Mouse (Mus musculus) embryonic facial prominence, embryonic 12.5 days (tissue): ENCODE results near the gene Tipin. TPM values are rescaled to one million over a fixed set of nuclear protein-coding genes. Genes with fewer than 3 reads are reported as not detected.
"Not testable (repeated sequence)": the region's sequence is repeated elsewhere in the genome, so short reads cannot be mapped to it uniquely, and the experiment has no call there.

Experiments
- ATAC-seq: fragments of 200-750 bp; cut with Nextera tagmentation; 2 replicates; pipeline ENCODE4 v1.8.0; 2017; ENCODE audit not compliant: insufficient number of reproducible peaks, insufficient read depth, low FRiP score, low TSS enrichment
- H3K27ac ChIP-seq: fragments of 300-500 bp; sonication (generic); 2 replicates; pipeline ENCODE4 v1.5.1; 2016; ENCODE audit warnings: mild to moderate bottlenecking
- H3K27me3 ChIP-seq: fragments of 300-500 bp; sonication (generic); 2 replicates; pipeline ENCODE4 v1.6.1; 2016; ENCODE audit warnings: mild to moderate bottlenecking, moderate library complexity
- H3K36me3 ChIP-seq: fragments of 300-500 bp; sonication (generic); 2 replicates; pipeline ENCODE4 v1.6.1; 2016; ENCODE audit warnings: mild to moderate bottlenecking
- H3K4me1 ChIP-seq: fragments of 300-500 bp; sonication (generic); 2 replicates; pipeline ENCODE4 v1.6.1; 2016
- H3K4me2 ChIP-seq: fragments of 300-500 bp; sonication (generic); replicated peaks from 2 replicates; pipeline ENCODE4 v1.6.1; 2016; ENCODE audit warnings: mild to moderate bottlenecking, moderate library complexity
- H3K4me3 ChIP-seq: fragments of 300-500 bp; sonication (generic); 2 replicates; pipeline ENCODE4 v1.5.1; 2016; ENCODE audit warnings: mild to moderate bottlenecking
- H3K9ac ChIP-seq: fragments of 300-500 bp; sonication (generic); 2 replicates; pipeline ENCODE4 v1.6.1; 2016; ENCODE audit warnings: mild to moderate bottlenecking, moderate library complexity
- H3K9me3 ChIP-seq: fragments of 300-500 bp; sonication (generic); 2 replicates; pipeline ENCODE4 v1.6.1; 2016; ENCODE audit warnings: mild to moderate bottlenecking, moderate library complexity
- WGBS: fragments of 180-500 bp; shearing (Covaris S2); methylation state at CpG from one replicate; pipeline ENCODE4 v1.1.7; 2016; 5-methylcytosine and 5-hydroxymethylcytosine counted together
- polyA plus RNA-seq: library from polyadenylated mRNA; unstranded; fragments of >200 nt; fragmentation: Nextera tagmentation; extraction: Ambion mirVana; gene quantifications from 2 replicates; pipeline ENCODE4 v1.2.1, GENCODE M21; 2016

The Tipin gene
- polyA plus RNA-seq, 1 experiment from 2014 or later: 231 TPM

DNA sequence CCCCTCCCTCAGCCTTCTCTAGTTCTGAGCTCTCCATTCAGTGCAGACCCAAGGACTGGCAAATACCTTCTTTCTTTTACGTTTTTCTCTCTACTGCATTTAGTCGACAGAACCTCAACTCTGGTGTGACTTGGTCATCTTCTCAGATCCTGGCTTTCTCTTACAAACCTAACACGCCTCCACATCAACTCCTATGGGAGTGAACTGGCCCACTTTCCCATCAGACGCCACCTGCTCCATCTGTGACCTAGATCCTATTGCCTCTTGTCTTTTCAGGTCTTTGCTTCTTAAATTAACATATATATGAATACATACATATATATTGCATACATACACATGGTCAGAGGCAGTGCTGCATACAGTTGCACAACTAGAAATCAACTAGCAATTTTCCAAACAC lies 7.6 kb upstream of the Tipin start:
- H3K4me3 ChIP-seq: no peak overlapping the region
- no peaks in the 10 kb centered on the region for H3K36me3 ChIP-seq
- no peaks in the 10 kb centered on the region for H3K9me3 ChIP-seq
- H3K4me1 ChIP-seq: no peaks in the 10 kb centered on the region
- ATAC-seq: no peak
- WGBS: 67% methylated on average over 4 of the region's 4 CpGs
- no peak overlapping the region for H3K27ac ChIP-seq
- H3K4me2 ChIP-seq: no peak overlapping the region
- no peaks in the 10 kb centered on the region for H3K27me3 ChIP-seq
- H3K9ac ChIP-seq: no peak overlapping the region

DNA sequence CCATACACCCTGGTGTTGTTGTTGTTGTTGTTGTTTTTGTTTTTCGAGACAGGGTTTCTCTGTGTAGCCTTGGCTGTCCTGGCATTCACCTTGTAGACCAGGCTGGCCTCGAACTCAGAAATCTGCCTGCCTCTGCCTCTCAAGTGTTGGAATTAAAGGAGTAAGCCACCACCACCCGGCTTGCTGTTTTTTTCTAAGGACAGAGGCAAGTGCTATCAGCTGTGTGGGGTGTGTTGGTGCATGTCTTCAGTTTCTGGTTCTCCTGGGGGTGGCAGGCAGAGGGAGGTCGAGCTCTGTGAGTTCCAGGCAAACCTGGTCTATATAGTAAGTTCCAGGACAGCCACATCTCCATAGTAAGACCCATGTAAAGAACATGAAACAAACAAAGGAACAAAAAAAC lies 7.1 kb upstream of the Tipin start:
- Histone ChIP-seq H3K27me3 (no peaks in the 10 kb centered on the region), H3K4me1 (no peaks in the 10 kb centered on the region), H3K27ac (no peak overlapping the region), H3K9me3 (no peaks in the 10 kb centered on the region), H3K9ac (no peak overlapping the region), H3K4me3 (no peak overlapping the region), H3K36me3 (no peaks in the 10 kb centered on the region), H3K4me2 (no peak overlapping the region)
- 77% methylated on average over 4 of the region's 4 CpGs for WGBS
- ATAC-seq: no peak

DNA sequence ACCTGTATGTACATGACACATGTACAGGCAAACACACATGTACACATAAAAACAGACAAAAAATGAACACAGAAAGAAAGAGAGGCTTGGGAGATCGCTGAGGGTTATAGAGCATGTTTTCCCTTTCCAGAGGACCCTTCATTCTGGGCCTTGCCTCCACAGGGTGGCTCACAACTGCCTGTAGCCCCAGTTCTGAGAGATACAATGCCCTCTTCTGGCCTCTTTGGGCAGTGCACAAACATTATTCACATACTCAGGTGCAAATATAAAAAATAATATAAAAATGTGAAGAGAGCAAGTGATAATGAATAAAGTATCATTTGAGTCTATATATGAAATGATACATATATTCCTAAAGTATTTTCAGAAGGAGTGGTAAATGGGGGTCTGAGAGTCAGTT lies 6.5 kb upstream of the Tipin start:
- ATAC-seq: no peak
- H3K9me3 ChIP-seq: no peaks in the 10 kb centered on the region
- H3K36me3 ChIP-seq: no peaks in the 10 kb centered on the region
- H3K4me1 ChIP-seq: no peaks in the 10 kb centered on the region
- H3K27ac ChIP-seq: no peak overlapping the region
- no peak overlapping the region for H3K4me3 ChIP-seq
- no peak overlapping the region for H3K4me2 ChIP-seq
- WGBS: 74% methylated on average over 1 of the region's 1 CpGs
- H3K9ac ChIP-seq: no peak overlapping the region
- no peaks in the 10 kb centered on the region for H3K27me3 ChIP-seq

DNA sequence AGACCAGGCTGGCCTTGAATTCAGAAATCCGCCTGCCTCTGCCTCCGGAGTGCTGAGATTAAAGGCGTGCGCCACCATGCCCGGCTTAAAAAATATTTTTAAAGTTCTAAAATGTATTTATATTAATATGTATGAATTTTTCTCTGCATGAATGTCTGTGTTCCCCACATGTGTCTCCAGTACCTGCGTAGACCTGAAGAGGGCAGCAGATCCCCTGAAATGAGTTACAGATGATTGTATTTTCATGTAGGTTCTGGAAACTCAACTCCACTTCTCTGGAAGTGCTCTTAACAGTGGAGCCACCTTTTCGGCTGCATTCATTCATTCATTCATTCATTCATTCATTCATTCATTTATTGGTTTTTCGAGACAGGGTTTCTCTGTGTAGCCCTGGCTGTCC lies 3.7 kb upstream of the Tipin start:
- 67% methylated on average over 8 of the region's 8 CpGs for WGBS
- H3K9me3 ChIP-seq: no peaks in the 10 kb centered on the region
- H3K27ac ChIP-seq: no peak overlapping the region
- H3K4me1 ChIP-seq: peaks cover 7% of the 10 kb centered on the region
- no peak overlapping the region for H3K9ac ChIP-seq
- no peaks in the 10 kb centered on the region for H3K27me3 ChIP-seq
- ATAC-seq: no peak
- H3K36me3 ChIP-seq: no peaks in the 10 kb centered on the region
- no peak overlapping the region for H3K4me2 ChIP-seq
- no peak overlapping the region for H3K4me3 ChIP-seq

DNA sequence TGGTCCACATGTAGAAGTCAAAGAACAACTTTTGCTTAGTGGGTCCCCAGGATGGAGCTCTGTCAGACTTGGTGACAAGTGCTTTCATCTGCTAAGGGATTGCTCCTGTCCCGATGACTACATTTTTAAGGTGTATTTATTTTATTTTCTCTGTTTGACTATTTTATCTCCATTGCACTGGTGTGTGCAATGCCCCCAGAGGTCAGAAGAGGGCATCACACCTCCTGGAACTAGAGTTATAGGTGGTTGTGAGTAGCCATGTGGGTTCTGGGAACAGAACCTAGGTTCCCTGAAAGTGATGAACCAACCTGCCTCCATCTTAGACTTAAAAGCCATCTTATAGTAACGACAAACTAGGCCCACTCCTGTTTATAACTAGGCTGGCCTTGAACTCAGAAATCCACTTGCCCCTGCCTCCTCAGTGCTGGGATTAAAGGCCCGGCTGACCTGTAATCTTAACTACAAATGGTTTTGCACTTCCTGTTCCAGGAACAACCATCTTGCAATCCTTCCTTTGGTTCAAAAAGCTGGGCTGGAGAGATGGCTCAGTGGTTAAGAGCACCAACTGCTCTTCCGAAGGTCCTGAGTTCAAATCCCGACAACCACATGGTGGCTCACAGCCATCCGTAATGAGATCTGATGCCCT lies 2.6 kb upstream of the Tipin start:
- H3K4me3 ChIP-seq: no peak overlapping the region
- no peaks in the 10 kb centered on the region for H3K9me3 ChIP-seq
- no peak overlapping the region for H3K27ac ChIP-seq
- no peaks in the 10 kb centered on the region for H3K36me3 ChIP-seq
- H3K27me3 ChIP-seq: no peaks in the 10 kb centered on the region
- WGBS: 93% methylated on average over 6 of the region's 6 CpGs
- ATAC-seq: no peak
- H3K4me2 ChIP-seq: no peak overlapping the region
- no peak overlapping the region for H3K9ac ChIP-seq
- peaks cover 7% of the 10 kb centered on the region for H3K4me1 ChIP-seq

DNA sequence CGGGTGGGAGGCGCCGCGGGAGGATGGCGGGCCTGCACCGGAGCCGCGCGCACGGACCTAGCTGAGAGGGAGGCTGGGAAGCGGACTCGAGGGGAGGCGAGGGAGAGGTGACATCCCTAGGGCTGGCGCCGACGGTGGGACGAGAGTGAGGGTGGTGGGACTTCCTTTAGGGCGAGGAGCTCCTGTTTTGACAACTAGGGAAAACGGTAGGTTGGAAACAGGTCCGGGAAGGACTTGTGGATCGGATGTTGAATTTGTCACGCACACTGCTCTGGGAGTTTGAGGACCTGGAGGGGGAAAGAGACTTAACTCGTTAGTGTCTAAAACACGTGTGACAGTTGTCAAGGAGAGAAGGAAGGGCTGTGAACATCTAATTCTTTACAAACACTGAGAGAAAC lies 399 bp downstream of the Tipin start:
- peak overlapping the region; percentile 94 for H3K9ac ChIP-seq
- no peaks in the 10 kb centered on the region for H3K27me3 ChIP-seq
- peaks cover 7% of the 10 kb centered on the region for H3K4me1 ChIP-seq
- under 1% methylated on average over 24 of the region's 24 CpGs for whole genome bisulfite sequencing
- peak; percentile 89 for ATAC-seq
- peak overlapping the region; percentile 81 for H3K4me3 ChIP-seq
- H3K36me3 ChIP-seq: no peaks in the 10 kb centered on the region
- peak overlapping the region; percentile 71 for H3K4me2 ChIP-seq
- H3K27ac ChIP-seq: peak overlapping the region; percentile 97
- H3K9me3 ChIP-seq: no peaks in the 10 kb centered on the region

DNA sequence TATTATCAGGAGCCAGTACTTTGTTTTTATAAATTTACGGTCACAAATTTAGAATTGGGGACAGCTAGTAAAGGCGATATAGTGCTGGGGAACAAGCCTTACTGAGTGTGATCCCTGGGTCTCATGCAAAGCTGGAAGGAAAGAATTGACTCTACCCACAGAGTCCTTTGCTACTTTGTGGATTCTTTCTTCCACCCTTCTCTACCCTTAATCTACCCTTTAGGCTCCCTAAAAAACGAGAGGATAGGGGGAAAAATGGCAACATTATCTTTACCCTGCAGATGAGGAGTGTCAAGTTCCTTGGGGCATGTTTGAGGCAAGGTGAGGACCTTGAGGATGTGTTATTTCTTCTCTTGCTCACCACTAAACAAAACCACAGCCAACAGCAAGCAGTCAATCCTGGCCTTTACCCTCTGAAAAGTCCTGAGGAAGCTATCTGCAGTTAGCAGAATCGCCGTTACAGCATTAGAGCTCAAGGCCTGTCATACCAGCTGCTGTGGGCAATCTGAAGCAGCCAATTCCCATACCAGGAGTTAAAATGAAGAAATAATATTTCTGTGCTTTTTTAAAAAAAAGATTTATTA lies 1.1 kb downstream of the Tipin start:
- ATAC-seq: no peak
- Histone ChIP-seq H3K36me3 (no peaks in the 10 kb centered on the region), H3K27me3 (no peaks in the 10 kb centered on the region), H3K4me2 (peak overlapping the region; percentile 71), H3K27ac (peak overlapping the region; percentile 97; the same call in 1 of the 2 replicates), H3K9me3 (no peaks in the 10 kb centered on the region), H3K9ac (peak overlapping the region; percentile 94), H3K4me1 (peaks cover 7% of the 10 kb centered on the region), H3K4me3 (peak overlapping the region; percentile 81)
- WGBS: 52% methylated on average over 5 of the region's 5 CpGs

DNA sequence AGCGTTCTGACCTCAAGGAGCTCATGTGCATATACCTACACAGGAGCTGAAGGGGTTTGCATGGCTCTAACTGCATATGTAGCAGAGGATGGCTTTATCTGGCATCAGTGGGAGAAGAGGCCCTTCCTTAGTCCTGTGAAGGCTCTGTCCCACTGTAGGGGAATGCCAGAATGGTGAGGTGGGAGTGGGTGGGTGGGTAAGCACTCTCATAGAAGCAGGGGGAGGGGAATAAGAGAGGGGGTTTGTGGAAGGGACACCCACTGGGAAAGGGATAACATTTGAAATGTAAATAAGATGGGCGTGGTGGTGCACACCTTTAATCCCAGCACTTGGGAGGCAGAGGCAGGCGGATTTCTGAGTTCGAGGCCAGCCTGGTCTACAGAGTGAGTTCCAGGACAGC lies 21.7 kb downstream of the Tipin start:
- peaks cover 60% of the 10 kb centered on the region for H3K36me3 ChIP-seq
- not testable (repeated sequence) for H3K9me3 ChIP-seq, H3K27ac ChIP-seq, H3K27me3 ChIP-seq, H3K4me3 ChIP-seq, H3K9ac ChIP-seq, H3K4me1 ChIP-seq, ATAC-seq, H3K4me2 ChIP-seq
- 92% methylated on average over 4 of the region's 4 CpGs for WGBS

DNA sequence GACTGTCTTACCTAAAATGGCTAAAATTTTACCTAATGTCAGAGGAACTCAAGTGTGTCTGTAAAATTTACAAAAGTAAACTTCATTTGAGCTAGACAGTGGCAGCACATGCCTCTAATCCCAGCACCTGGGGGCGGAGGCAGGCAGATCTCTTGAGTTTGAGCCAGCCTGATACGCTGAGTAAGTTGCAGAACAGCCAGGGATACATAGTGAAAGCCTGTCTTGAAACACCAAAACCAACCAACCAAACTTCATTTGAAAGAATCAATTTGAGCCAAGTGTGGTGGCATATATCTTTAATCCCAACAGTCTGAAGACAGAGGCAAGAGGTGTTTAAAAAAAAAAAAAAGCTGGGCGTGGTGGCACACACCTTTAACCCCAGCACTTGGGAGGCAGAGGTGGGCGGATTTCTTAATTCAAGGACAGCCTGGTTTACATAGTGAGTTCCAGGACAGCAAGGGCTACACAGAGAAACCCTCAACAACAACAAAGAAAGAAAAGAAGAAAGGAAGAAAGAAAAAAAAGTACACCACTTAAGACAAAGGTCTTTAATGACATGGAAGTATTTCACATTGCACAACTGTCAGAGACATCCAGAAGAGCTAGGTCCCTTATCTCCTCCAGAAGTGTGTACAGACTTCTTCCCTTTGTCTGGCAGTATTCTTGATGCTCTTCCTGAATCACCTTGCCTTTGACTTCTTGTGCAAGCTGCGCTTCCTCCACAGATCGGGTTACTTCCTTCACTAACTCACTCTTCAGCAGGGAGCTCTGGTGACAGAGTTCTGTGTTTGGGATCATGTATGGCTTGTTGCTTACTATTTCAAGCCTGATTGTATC lies 25.3 kb downstream of the Tipin start:
- Histone ChIP-seq H3K27me3 (no peaks in the 10 kb centered on the region), H3K9ac (no peak overlapping the region), H3K36me3 (peaks cover 62% of the 10 kb centered on the region), H3K27ac (no peak overlapping the region), H3K4me2 (no peak overlapping the region), H3K4me1 (no peaks in the 10 kb centered on the region), H3K9me3 (no peaks in the 10 kb centered on the region), H3K4me3 (no peak overlapping the region)
- ATAC-seq: no peak
- 79% methylated on average over 6 of the region's 6 CpGs for WGBS

DNA sequence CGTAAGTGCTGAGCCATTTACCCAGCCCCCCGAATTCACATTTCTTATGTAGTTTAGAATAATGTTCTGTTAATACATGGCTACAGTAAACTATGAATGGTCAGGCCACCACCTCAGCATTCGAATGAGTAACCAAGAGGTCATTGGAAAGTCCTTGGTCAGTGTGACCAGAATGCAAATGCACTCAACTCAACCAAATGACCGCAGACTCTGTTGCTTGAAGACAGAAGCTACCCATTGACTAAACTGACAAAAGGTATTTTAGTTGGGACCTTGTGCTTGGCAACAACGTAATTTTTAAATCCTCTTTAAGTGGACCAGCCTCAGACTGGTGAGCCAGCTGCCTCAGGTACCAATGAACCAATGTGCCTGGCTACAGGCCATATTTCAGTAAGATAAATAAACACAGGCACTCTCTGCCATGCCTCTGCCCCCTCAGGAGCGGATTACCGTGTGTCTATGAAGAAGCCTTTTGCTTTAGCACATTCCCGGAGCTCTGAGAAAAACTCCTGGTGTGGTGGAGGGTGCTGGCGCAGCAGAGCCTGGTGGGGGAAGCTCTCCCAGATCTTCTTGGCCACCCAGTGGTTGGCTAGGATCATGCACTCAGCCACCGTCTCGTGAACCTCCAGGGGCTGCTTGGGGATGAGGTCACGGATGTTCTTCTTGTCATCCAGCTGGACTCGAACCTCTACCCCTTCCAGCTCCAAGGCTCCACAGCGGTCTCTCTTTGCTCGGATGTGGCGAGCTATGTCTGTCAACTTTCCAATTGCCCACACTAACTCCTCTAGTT lies 29.8 kb downstream of the Tipin start:
- Histone ChIP-seq H3K4me3 (no peak overlapping the region), H3K36me3 (peaks cover 53% of the 10 kb centered on the region), H3K27ac (no peak overlapping the region), H3K4me1 (no peaks in the 10 kb centered on the region), H3K4me2 (no peak overlapping the region), H3K27me3 (no peaks in the 10 kb centered on the region), H3K9ac (no peak overlapping the region), H3K9me3 (no peaks in the 10 kb centered on the region)
- ATAC-seq: no peak
- 75% methylated on average over 16 of the region's 16 CpGs for WGBS

DNA sequence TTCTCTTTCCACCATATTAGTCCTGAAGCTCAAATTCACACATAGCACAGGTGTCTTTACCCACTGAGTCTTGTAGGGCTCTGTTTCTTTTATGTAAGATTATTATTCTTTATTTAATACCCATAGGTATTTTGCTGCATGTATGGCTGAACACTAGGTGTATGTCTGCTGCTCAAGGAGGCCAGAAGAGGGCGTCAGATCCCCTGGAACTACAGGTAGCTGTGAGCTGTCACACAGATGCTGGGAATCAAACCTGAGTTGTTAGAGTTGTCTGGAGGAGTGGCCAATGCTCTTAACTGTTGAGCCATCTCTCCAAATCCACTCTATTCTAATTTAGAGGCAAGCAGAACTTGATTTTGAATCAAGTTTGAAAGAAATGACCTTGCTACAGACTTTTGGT lies 30.7 kb downstream of the Tipin start:
- peaks cover 49% of the 10 kb centered on the region for H3K36me3 ChIP-seq
- ATAC-seq: no peak

More for the DNA sequence above, 30.7 kb downstream of the Tipin start:
- H3K9ac ChIP-seq: no peak overlapping the region
- H3K9me3 ChIP-seq: no peaks in the 10 kb centered on the region
- 25% methylated on average over 1 of the region's 1 CpGs for WGBS
- H3K27ac ChIP-seq: no peak overlapping the region
- H3K4me1 ChIP-seq: no peaks in the 10 kb centered on the region
- H3K4me3 ChIP-seq: no peak overlapping the region
- H3K4me2 ChIP-seq: no peak overlapping the region
- H3K27me3 ChIP-seq: no peaks in the 10 kb centered on the region
